Comparison of ENCODE assay signal across 8 mouse cellular contexts in the genomic region with DNA sequence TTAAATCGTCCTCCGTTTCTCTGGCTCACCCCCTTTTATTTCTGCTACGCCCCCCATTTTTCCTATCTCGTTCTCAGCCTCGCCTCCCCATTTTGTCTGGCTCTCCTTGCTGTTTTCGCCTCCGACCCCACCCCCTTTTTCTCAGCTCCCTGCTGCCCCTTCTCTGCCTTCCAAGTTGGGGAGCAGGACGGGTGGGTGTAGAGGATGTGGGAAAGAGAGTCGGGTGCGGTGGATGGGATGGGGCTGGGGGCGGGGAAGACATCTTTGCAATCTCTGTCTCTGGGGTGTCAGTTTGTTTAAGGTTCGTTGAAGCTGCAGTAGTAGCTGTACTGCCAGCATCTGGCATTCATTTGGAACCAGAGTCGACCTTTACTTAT. TPM values are rescaled to one million over a fixed set of nuclear protein-coding genes. Genes with fewer than 3 reads are reported as not detected.
DNase-seq lines count a peak whose midpoint lies in the region; ATAC-seq and TF ChIP-seq lines count a peak whose summit lies in the region.

No protein-coding gene starts in this region.

- H3K9me3 ChIP-seq in kidney, embryonic 14.5 days (ENCODE audit: control insufficient read depth, low read length): no peaks in the 10 kb centered on the region
- no peaks in the 10 kb centered on the region for H3K9me3 ChIP-seq in midbrain, postnatal 0 days (ENCODE audit: low read length)

- peak overlapping the region; percentile 40 for H3K4me2 ChIP-seq in kidney, embryonic 14.5 days (replicated peaks; ENCODE audit: low read depth, low read length)
- H3K4me2 ChIP-seq in midbrain, postnatal 0 days (ENCODE audit: low read depth, low read length, poor library complexity, severe bottlenecking): peak overlapping the region; percentile 48

- peak; percentile 11; the same call in 1 of the 2 replicates for ATAC-seq in kidney, embryonic 14.5 days (ENCODE audit: low FRiP score, low TSS enrichment)
- ATAC-seq in midbrain, postnatal 0 days (ENCODE audit: low FRiP score): peak; percentile 46; the same call in 1 of the 2 replicates

- intact Hi-C loops in left cerebral cortex, postnatal 36 days (cut with DNase I): no loop called here

- peak overlapping the region; percentile 57 for H3K4me3 ChIP-seq in kidney, embryonic 14.5 days (ENCODE audit: low read length)
- peak overlapping the region; percentile 79 for H3K4me3 ChIP-seq in embryonic fibroblast, embryonic 13.5 days (ENCODE audit: insufficient read depth, low read length)
- H3K4me3 ChIP-seq in midbrain, postnatal 0 days (ENCODE audit: low read depth, low read length): peak overlapping the region; percentile 55

- no peak overlapping the region for H3K27ac ChIP-seq in kidney, embryonic 14.5 days (ENCODE audit: low read depth, low read length)
- no peak overlapping the region for H3K27ac ChIP-seq in embryonic fibroblast, embryonic 13.5 days (ENCODE audit: insufficient read depth, low read length)
- peak overlapping the region; percentile 84 for H3K27ac ChIP-seq in midbrain, postnatal 0 days (ENCODE audit: low read depth, low read length)

- no peaks in the 10 kb centered on the region for H3K4me1 ChIP-seq in kidney, embryonic 14.5 days (ENCODE audit: control insufficient read depth, insufficient read depth, low read length)
- H3K4me1 ChIP-seq in embryonic fibroblast, embryonic 13.5 days (ENCODE audit: control insufficient read depth, insufficient read depth, low read length): no peaks in the 10 kb centered on the region
- H3K4me1 ChIP-seq in midbrain, postnatal 0 days (ENCODE audit: insufficient read depth, low read length): no peaks in the 10 kb centered on the region

- no peak for TF ChIP-seq CTCF in embryonic fibroblast, embryonic 13.5 days (IDR thresholded peaks at IDR 0.05; ENCODE audit: borderline replicate concordance, insufficient read depth, low read length)
- TF ChIP-seq CTCF in midbrain, postnatal 0 days (IDR thresholded peaks at IDR 0.05): no peak

- TF ChIP-seq POLR2A in embryonic fibroblast, embryonic 13.5 days (IDR thresholded peaks at IDR 0.05; ENCODE audit: low read depth, low read length): no peak

- no peaks in the 10 kb centered on the region for H3K36me3 ChIP-seq in kidney, embryonic 14.5 days (ENCODE audit: control insufficient read depth, insufficient read depth, low read length)
- H3K36me3 ChIP-seq in midbrain, postnatal 0 days (ENCODE audit: insufficient read depth, low read length): no peaks in the 10 kb centered on the region

- H3K27me3 ChIP-seq in kidney, embryonic 14.5 days (ENCODE audit: control insufficient read depth, insufficient read depth, low read length): no peaks in the 10 kb centered on the region
- no peaks in the 10 kb centered on the region for H3K27me3 ChIP-seq in midbrain, postnatal 0 days (ENCODE audit: insufficient read depth, low read length)

- peak overlapping the region; percentile 70; the same call in 1 of the 2 replicates for H3K9ac ChIP-seq in kidney, embryonic 14.5 days (ENCODE audit: low read depth, low read length)
- peak overlapping the region; percentile 57 for H3K9ac ChIP-seq in midbrain, postnatal 0 days (replicated peaks; ENCODE audit: low read length, poor library complexity, severe bottlenecking)

- DNase-seq in kidney, postnatal 25 days: no peak
- DNase-seq in Muller cell, postnatal 12 days (ENCODE audit: inconsistent ontology term): peak; percentile 22
- peak; percentile 5 for DNase-seq in left cerebral cortex, postnatal 36 days (ENCODE audit: low spot score in 2 of 2)
- peak; percentile 5 for DNase-seq in midbrain, postnatal 0 days (ENCODE audit: low spot score)
- peak; percentile 18 to 27 for DNase-seq in thymus, postnatal 36 days
- DNase-seq in urinary bladder, adult 2 months (ENCODE audit: low spot score): no peak

- WGBS in kidney, embryonic 14.5 days: 30% methylated on average over 13 of the region's 13 CpGs
- WGBS in midbrain, postnatal 0 days: 24% methylated on average over 13 of the region's 13 CpGs

RNA-seq across cellular contexts. Expression of a gene that starts 0.7 kb away (rescaled TPM):
- polyA plus RNA-seq in kidney, embryonic 14.5 days (2014; fragmentation: Nextera tagmentation; extraction: Ambion mirVana): 5.7 and 7.3 TPM in 2 replicates
- 19.0 and 24.2 TPM in 2 replicates for polyA plus RNA-seq in embryonic fibroblast, embryonic 13.5 days (2011; ENCODE audit: insufficient read length, low read depth, missing spikeins)
- total RNA-seq in left cerebral cortex, postnatal 36 days (2021): 100 to 1,000 TPM in 1 of 2 experiments, 10 to 100 TPM in 1; 97.3 to 103 TPM
- total RNA-seq in midbrain, postnatal 0 days (2014; rRNA removed): 111 and 138 TPM in 2 replicates
- 67.7 and 70.1 TPM in 2 replicates for polyA plus RNA-seq in midbrain, postnatal 0 days (2015; fragmentation: Nextera tagmentation; extraction: Ambion mirVana)
- polyA plus RNA-seq in urinary bladder, adult 2 months (2012; rRNA removed): 16.4 and 17.0 TPM in 2 replicates

RNA-seq across cellular contexts. Expression of a gene that starts 12.4 kb away (rescaled TPM):
- polyA plus RNA-seq in kidney, embryonic 14.5 days (2014; fragmentation: Nextera tagmentation; extraction: Ambion mirVana): 18.8 and 33.5 TPM in 2 replicates
- polyA plus RNA-seq in embryonic fibroblast, embryonic 13.5 days (2011; ENCODE audit: insufficient read length, low read depth, missing spikeins): 37.8 and 52.5 TPM in 2 replicates
- 10 to 100 TPM; 26.0 to 26.8 TPM for total RNA-seq in left cerebral cortex, postnatal 36 days (2021)
- total RNA-seq in midbrain, postnatal 0 days (2014; rRNA removed): 74.2 and 85.1 TPM in 2 replicates
- 43.2 and 44.0 TPM in 2 replicates for polyA plus RNA-seq in midbrain, postnatal 0 days (2015; fragmentation: Nextera tagmentation; extraction: Ambion mirVana)
- 17.1 and 17.3 TPM in 2 replicates for polyA plus RNA-seq in urinary bladder, adult 2 months (2012; rRNA removed)

Comparison
In these comparisons a context has a peak if more than half of its experiments do, and no peak if none do; other contexts are left out.
1. DNase-seq: peak in Muller cell, postnatal 12 days (single experiment), left cerebral cortex, postnatal 36 days (2 of 2), midbrain, postnatal 0 days (single experiment) and thymus, postnatal 36 days (2 of 2); none in kidney, postnatal 25 days (0 of 2) and urinary bladder, adult 2 months (single experiment).
2. Peak in every context shown above with its lines, with median percentiles within 50 percentile points of each other: H3K4me3 ChIP-seq.